Mouse (Mus musculus) gastrocnemius, postnatal 36 days (tissue): ENCODE results near the gene Dedd2. TPM values are rescaled to one million over a fixed set of nuclear protein-coding genes. Genes with fewer than 3 reads are reported as not detected.
A peak's percentile ranks its signal among the peaks of the same experiment; 100 is the strongest.

ENCODE experiments used
- DNase-seq, 2 experiments: peaks; one replicate each; pipeline ENCODE4 v3.0.0; 2022
- intact Hi-C: fragments of 180-260 bp; cut with DNase I; formaldehyde crosslinking; loops from one replicate; pipeline ENCODE4 v1.15.1; 2025
- total RNA-seq, 2 experiments: library from RNA; stranded (reverse); gene quantifications; 2 replicates each; pipeline ENCODE4 v1.2.3; 2021

Gene Dedd2
- total RNA-seq, 2 experiments from 2014 or later: 8.4 to 10.7 TPM

GRCm38 (mm10) chr7:25248018-25248647, 27.7 kb upstream of the Dedd2 start:
- DNase-seq: peak in 1 of 2 experiments; percentile 26
- intact Hi-C loops: loop anchor here (5.0 kb wide), 2 partner anchors 69 to 144 kb away; partner anchors contain the start of gene Megf8

DNA sequence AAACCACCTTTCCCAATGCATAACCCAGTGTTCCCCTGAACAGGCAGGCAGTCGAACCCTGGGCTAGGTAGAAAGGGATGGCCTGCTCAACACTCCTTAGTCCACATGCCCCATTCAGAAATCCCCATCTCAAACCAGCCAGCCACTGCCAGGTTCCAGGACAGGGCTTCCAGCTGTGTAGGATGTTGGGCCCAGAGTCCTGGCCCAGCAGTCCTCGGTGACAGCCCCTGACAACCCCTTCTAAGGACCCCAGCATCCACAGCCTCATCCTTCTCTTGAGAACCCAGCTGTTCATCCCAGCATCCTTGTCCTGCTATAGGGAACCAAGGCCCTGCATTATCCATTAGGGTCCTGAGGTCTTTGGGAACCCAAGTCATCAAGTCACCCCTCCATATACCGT, 27.1 kb upstream of the Dedd2 start:
- no peak for DNase-seq
- intact Hi-C loops: loop anchor here (5.0 kb wide), 2 partner anchors 70 to 145 kb away; partner anchors contain the start of gene Megf8

DNA sequence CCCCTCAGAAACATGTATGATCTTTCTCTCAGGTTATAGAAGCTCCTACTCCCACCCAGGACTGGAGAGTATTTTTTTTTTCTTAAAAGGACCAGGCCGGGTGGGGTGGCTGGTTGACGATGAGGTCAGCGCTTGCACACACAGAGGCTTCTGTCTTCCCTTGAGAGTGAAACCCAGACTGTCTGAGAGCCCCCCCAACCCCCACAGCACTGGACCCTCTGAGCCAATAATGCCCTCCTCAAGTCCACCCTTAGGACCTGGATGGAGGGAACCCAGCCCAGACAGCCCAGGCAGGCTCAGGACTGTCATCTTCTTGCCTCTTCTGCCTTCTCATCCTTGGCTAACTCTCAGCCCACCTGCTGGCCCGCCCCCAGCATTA, 26.3 kb upstream of the Dedd2 start:
- intact Hi-C loops: loop anchor here (5.0 kb wide), 2 partner anchors 71 to 146 kb away; partner anchors contain the start of gene Megf8
- DNase-seq: no peak

GRCm38 (mm10) chr7:25246079-25246758, 25.8 kb upstream of the Dedd2 start:
- intact Hi-C loops: loop anchor here (5.0 kb wide), 2 partner anchors 71 to 146 kb away; partner anchors contain the start of gene Megf8
- DNase-seq: peak in 1 of 2 experiments; percentile 41

- intact Hi-C loops: loop anchor here (2.0 to 5.0 kb wide), 5 partner anchors 26 to 148 kb away; partner anchors contain the start of gene Megf8
- DNase-seq: no peak
Observed at GRCm38 (mm10) chr7:25244562-25245369, 24.4 kb upstream of the Dedd2 start.

- no peak for DNase-seq
- intact Hi-C loops: loop anchor here (5.0 kb wide), 2 partner anchors 89 to 139 kb away; no protein-coding TSS in a partner anchor
Observed at GRCm38 (mm10) chr7:25243361-25243760, 22.9 kb upstream of the Dedd2 start.

GRCm38 (mm10) chr7:25241062-25241461, 20.6 kb upstream of the Dedd2 start:
- DNase-seq: peak in 1 of 2 experiments; percentile 35
- intact Hi-C loops: loop anchor here (5.0 kb wide), 2 partner anchors 91 to 141 kb away; no protein-coding TSS in a partner anchor

DNA sequence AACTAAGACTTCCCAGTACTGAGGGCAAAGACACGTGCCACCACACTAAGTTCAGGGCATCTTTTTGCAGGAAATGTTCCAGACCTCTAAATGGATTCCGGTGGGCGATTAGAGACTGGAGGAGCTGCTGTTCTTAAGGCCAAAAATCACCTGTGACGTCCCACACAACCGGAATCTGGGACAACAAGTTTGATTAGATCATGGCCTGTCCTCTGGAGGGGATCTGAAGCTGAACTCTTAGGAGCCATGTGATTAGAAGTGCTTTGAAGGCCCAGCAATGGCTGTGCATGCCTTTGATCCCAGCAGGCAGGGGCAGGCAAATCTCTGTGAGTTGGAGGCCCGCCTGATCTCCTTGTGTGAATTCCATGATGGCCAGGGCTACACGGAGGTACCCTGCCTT, 20.2 kb upstream of the Dedd2 start:
- DNase-seq: no peak
- intact Hi-C loops: loop anchor here (5.0 kb wide), 2 partner anchors 92 to 142 kb away; no protein-coding TSS in a partner anchor

GRCm38 (mm10) chr7:25238829-25239623, 18.6 kb upstream of the Dedd2 start:
- DNase-seq: peak; percentile 72 to 78
- intact Hi-C loops: no loop called here

- intact Hi-C loops: no loop called here
Observed at GRCm38 (mm10) chr7:25238015-25238706, 17.7 kb upstream of the Dedd2 start.

DNA sequence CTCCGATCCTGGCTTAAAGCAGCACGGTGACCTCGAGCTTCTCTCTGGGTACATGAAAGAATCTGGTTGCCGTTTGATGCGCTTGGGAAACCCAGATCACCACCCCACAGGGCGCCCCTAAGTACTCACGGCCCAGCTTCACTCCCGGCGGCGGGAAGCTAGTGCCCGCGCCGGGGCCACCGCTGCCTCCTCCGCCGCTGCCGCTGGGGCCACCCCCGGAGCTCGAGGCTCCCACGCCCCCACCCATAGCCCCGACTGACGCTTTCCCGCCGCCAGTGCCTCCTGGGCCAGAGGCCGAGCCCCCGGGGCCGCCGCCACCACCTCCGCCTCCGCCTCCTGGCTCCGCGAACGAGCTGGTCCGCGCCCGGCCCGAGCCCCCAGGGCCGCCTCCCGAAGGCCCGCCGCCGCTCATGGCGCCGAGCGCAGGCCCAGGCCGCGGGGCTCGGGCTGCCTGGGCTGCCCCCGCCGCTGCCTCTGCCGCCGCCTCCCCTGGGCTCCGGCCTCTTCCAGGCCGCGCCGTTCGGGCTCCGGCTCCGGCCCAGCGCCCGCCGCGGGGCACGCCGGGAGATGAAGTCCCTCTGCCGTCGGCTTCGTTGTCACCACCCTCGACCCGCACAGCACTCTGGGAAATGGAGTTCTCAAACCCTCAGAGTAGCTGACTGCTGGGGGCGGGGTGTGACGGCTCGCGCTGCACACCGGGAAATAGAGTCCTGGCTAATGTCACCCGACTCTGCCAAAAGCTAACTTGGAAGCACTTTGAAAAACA, 17.0 kb upstream of the Dedd2 start, which contains the start of gene Gsk3a:
TSS of gene Gsk3a (minus strand) at position 603 of the 766 bp plus-strand sequence.
- intact Hi-C loops: no loop called here
- DNase-seq: peak; percentile 93 to 97

More at GRCm38 (mm10) chr7:25238015-25238706, 17.7 kb upstream of the Dedd2 start:
- peak; percentile 86 for DNase-seq

DNA sequence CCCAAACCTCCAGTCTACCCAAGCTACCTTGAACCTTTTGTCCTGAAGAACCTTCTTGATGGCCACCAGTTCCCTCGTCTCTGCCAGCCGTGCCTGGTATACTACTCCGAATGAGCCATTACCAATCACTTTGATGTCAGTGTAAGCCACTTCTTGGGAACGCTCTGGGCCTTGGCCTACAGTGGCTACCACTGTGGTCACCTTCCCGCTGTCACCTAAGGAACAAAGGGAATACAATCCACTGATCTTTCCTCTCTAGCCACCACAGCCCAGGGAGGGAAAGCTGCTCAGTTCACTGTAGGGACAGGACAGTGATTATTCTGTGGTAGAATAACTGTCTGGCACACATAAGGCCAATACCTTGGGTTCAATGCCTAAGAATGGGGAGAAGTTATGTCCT, 15.1 kb upstream of the Dedd2 start:
- DNase-seq: no peak
- intact Hi-C loops: no loop called here

- intact Hi-C loops: no loop called here
- DNase-seq: no peak
Observed at GRCm38 (mm10) chr7:25233061-25233460, 12.6 kb upstream of the Dedd2 start.

DNA sequence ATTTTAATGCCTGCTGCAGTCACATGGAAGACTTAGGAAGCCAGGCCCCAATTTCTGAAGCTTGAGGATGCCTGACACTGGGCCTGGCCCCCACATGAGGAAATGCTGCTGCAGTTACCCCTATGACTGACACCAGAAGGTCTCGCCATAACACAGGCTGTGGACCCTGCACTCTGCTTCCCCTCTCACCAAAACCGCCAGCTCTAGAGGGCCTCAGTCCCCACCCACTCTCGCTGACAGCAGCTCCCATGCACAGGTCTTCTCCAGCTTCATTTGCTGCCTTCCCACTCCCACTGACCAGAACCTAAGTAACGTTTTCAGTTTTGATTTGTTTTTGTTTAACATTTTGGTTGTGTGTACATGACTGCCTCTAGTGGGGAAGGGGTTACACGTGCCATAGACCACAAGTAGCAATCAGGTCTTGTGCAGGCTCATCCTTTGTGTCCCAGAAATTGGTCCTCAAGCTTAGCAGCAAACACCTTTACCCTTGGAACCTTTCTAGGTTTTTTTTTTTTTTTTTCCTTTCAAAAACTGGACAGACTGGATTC, 11.8 kb upstream of the Dedd2 start:
- intact Hi-C loops: no loop called here

GRCm38 (mm10) chr7:25230690-25231285, 10.4 kb upstream of the Dedd2 start:
- intact Hi-C loops: no loop called here

More for the DNA sequence above, 11.8 kb upstream of the Dedd2 start:
- DNase-seq: no peak

GRCm38 (mm10) chr7:25227523-25228300, 7.3 kb upstream of the Dedd2 start:
- DNase-seq: no peak
- intact Hi-C loops: no loop called here

More at GRCm38 (mm10) chr7:25230690-25231285, 10.4 kb upstream of the Dedd2 start:
- no peak for DNase-seq
